Mouse (Mus musculus) kidney, adult 9 months (tissue): ENCODE results near the gene Abcc9.

Experiments
- DNase-seq: peaks from one replicate; pipeline ENCODE4 v3.0.0; 2022

Abcc9 gene

GRCm38 (mm10) chr6:142609401-142610373, 92.4 kb downstream of the Abcc9 start:
- no peak for DNase-seq

GRCm38 (mm10) chr6:142607080-142607479, 95.0 kb downstream of the Abcc9 start:
- DNase-seq, result no peak

- no peak for DNase-seq
Observed at GRCm38 (mm10) chr6:142602772-142603171, 99.3 kb downstream of the Abcc9 start.

- no peak for DNase-seq
Observed at GRCm38 (mm10) chr6:142578831-142579230, 123.3 kb downstream of the Abcc9 start.

- DNase-seq, result no peak
Observed at GRCm38 (mm10) chr6:142577801-142578200, 124.3 kb downstream of the Abcc9 start.

- DNase-seq, result no peak
Observed at GRCm38 (mm10) chr6:142572876-142573275, 129.2 kb downstream of the Abcc9 start.

GRCm38 (mm10) chr6:142571629-142572360, 130.3 kb downstream of the Abcc9 start:
- DNase-seq, result peak; percentile 39

GRCm38 (mm10) chr6:142571055-142571618, 131.0 kb downstream of the Abcc9 start, which contains the start of gene Kcnj8:
Kcnj8 (minus strand) TSS chr6:142571614.
- peak; percentile 58 for DNase-seq

GRCm38 (mm10) chr6:142570046-142570770, 131.9 kb downstream of the Abcc9 start:
- DNase-seq, result no peak

GRCm38 (mm10) chr6:142568713-142569357, 133.3 kb downstream of the Abcc9 start:
- no peak for DNase-seq

- DNase-seq, result peak; percentile 76
Observed at GRCm38 (mm10) chr6:142567452-142567851, 134.7 kb downstream of the Abcc9 start.

- peak; percentile 61 for DNase-seq
Observed at GRCm38 (mm10) chr6:142564746-142565145, 137.4 kb downstream of the Abcc9 start.

GRCm38 (mm10) chr6:142561151-142561550, 141.0 kb downstream of the Abcc9 start:
- no peak for DNase-seq

- peak; percentile 42 for DNase-seq
Observed at GRCm38 (mm10) chr6:142558772-142559679, 143.1 kb downstream of the Abcc9 start.

- peak; percentile 49 for DNase-seq
Observed at GRCm38 (mm10) chr6:142558076-142558475, 144.0 kb downstream of the Abcc9 start.

GRCm38 (mm10) chr6:142555988-142556387, 146.1 kb downstream of the Abcc9 start:
- DNase-seq, result no peak

GRCm38 (mm10) chr6:142551482-142551881, 150.6 kb downstream of the Abcc9 start:
- DNase-seq, result no peak

- no peak for DNase-seq
Observed at GRCm38 (mm10) chr6:142550871-142551270, 151.2 kb downstream of the Abcc9 start.

GRCm38 (mm10) chr6:142548377-142548776, 153.7 kb downstream of the Abcc9 start:
- DNase-seq, result no peak

- peak; percentile 33 for DNase-seq
Observed at GRCm38 (mm10) chr6:142545132-142545531, 157.0 kb downstream of the Abcc9 start.

GRCm38 (mm10) chr6:142543648-142544047, 158.5 kb downstream of the Abcc9 start:
- no peak for DNase-seq
